Mouse (Mus musculus): Measurements from ENCODE around the gene Gm5148. TPM values are rescaled to one million over a fixed set of nuclear protein-coding genes. Genes with fewer than 3 reads are reported as not detected.
A peak's percentile ranks its signal among the peaks of the same experiment; 100 is the strongest.

Gm5148 gene
- 0.26 TPM in 1 of 2 replicates, not detected in the other for total RNA-seq (2021)
- long read RNA-seq, experiment 1 = 0 reads
- long read RNA-seq, experiment 2 = 0 reads

DNA sequence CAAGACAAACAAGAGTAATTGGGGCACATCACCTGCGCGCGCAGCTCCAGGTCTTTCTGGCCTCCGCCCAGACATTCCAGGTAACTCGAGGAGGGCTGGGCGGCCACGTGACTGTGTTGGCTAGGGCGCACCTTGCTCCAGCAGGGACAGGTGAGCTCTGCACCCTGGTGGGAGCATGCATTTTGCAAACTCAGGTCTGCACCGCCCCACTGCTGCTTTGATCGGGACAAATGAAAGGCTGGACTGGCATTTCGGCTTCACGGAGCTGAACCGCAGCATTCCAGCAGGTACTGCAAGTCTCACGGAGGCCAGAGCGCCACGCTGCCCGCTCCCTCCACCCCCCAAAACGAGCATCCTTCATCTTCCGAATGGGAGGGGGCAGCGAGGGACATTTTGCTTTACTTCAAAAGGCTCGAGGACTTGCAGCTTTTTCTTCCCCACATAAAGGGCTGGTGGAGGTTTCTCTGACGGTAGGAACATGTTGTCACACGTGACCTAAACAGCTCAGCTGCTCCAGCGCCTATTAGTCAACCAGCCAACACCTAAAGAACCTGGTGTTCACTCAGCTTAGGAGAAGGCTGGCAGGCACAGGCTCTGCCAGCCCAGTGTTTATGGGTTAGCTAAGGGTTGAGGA, at the start of gene Gm5148:
Gene Gm5148 (minus strand): TSS at position 320 of the 634 bp plus-strand sequence.
- DNase-seq = peak; percentile 21

DNA sequence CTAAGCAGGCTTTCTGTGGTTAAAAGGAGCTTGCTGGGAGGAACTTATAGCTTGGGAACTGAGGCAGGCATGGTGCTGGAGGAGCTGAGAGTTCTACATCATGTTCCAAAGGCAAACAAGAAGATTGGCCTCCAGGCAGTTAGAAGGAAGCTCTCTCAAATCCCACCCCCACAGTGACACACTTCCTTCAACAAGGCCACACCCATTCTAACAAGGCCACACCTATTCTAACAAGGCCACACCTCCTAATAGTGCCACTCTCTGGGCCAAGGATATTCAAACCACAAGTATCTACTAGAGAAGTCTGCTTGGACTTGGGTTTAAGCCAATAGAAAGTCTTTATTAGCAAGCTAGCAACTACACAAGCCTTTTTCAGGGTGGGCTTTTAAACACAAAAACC, 46.7 kb upstream of the Gm5148 start:
- DNase-seq = no peak

DNA sequence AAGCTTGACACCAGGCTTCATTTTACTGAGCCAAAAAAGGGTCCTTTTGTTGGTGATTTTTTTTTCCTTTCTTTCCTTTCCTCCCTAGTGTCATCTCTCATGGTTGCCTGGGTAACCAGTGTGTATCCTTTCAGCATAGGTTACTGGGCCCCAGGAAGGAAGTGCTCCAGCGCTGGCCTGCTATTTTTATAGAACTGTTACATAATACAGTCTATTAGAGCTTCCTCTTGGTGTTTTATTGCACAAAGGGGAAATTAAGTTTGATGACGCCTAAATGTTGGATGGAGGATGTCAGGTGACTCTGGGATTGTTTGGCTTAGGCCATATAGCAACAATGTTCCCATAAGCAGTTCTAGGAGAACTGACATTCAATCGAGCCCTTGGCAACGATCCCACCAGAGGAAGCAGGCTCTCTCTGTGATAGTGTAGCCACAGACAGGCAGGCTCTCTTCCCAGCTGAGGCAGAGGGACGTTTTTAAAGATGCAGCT, 45.0 kb upstream of the Gm5148 start:
- DNase-seq = peak; percentile 76

DNA sequence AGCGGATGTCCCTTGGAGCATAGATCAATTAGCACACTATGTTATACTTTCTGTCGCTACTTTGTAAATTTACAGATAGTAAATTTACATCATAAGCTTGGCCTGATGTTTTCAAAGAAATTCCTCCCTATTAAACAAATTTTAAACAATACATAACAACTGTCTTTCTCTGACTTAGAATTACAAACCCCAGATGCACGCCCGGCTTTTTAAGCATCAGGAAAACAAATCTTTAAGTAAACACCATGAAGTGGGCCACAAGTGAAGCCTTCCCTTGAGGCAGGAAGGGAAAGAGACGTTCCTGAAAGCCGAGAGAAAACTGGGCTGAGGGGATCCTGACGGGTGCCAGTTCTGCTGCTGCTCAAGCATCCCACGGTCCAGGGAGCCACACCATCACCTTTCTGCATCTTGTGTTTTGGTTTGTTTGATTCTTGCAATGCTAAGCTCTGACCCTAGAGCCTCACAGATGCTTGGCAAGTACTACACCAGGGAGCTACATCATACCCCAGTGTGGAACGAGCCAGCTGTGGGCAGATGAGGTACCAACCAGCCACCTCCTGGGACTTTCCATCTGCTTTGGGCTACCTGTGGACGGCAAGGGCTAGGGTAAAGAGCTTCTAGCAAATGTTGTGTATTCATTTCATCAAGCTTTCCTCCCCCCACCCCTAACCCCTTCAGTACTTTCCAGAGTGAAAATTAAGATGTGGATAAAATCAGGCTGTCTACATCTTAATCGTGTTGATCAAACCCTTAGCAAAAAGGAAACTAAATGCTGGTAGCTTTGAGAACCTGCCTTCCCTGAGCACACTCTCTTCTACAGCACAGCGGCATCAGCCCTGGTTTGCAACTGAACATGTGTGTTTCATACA, 43.1 kb upstream of the Gm5148 start:
- DNase-seq = no peak

DNA sequence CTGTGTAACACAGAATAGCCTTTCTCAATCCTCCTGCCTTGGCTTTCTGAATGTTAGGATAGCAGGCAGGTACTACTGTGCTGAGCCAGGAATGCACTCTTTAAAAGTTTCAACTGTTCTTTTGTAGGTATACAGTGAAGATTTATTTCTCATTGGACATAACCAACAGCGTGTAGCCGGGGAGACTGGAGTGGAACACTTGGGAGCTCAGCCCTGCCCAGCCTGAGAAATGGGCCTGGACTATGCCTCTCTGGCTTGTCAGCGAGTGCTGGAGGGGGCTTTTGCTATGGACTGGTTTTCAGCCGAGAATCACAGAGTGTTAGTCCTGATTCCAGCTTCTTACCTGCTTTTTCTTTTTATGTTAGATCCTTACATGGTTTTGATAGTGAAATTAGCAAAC, 42.3 kb upstream of the Gm5148 start:
- DNase-seq = no peak

DNA sequence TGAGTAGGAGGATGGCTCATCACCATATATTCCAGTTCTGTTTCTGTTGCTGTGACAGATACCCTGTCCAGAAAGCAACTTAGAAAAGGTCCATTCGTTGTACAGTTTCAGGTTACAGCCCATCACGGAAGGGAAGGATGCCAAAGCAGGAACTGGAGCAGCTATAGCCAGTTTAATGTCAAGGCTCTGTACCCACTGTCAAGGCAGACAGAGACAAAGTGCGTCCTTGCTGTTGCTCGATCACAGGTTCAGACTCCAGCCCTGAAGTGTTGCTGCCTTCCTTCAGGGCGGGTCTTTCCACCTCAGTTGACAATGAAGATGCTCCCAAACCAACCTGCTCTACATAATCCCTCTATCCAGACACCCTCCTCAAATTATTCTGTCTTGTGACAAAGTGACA, 41.7 kb upstream of the Gm5148 start:
- peak; percentile 63 for DNase-seq

DNA sequence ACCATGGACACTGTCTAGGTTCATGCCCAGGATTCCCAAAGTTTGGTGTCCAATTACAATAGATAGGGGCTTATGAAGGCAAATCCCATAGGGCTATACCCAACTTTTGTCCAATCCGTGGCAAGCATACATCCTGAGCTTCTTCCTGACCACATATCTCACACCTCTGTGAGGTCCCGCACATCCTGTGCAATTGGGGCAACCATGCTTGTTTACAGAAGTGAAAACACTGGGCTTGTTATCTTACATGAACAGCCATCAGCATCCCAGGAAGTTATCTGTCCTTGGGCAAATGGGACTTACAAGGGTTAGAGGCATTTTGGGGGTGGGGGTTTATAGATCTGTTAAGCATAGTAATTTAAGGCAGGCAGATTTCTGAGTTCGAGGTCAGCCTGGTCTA, 41.0 kb upstream of the Gm5148 start:
- DNase-seq = no peak

DNA sequence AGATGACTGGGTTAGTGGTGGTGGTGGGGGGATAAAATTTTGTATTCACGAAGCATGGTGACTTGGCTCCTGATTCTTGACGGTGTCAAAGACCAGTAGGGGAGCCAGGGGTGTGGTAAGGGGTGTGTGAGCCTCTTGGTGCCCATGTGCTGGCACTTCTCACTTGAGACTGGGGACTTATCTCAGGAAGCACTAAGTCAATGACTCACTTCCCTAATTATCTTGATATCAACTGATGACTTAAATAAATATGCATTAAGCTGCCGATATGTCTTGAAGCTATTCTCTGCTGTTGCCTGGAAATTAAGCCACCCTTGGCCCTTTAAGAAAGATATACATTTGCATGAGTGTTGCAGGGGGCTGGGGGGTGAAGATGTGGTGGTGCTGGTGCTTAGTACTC, 38.0 kb upstream of the Gm5148 start:
- no peak for DNase-seq

DNA sequence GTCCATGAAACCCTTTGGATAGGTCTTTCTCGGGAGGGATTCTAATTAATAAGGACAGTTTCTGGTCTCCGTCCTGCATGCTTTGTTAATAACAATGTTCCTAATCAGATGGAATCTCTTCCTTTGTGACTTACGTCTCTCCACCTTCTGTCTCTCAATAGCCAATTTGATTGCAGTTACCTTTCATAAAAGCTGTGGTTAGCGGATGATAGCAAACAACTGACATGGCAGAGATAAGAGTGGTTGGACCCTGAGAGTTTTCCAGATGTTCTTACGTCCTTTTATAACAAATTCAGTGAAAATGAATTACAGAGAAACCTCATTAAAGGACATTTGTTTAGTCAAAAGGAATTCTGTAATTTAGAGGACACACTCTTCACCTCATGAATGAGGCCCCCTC, 37.5 kb upstream of the Gm5148 start:
- no peak for DNase-seq

DNA sequence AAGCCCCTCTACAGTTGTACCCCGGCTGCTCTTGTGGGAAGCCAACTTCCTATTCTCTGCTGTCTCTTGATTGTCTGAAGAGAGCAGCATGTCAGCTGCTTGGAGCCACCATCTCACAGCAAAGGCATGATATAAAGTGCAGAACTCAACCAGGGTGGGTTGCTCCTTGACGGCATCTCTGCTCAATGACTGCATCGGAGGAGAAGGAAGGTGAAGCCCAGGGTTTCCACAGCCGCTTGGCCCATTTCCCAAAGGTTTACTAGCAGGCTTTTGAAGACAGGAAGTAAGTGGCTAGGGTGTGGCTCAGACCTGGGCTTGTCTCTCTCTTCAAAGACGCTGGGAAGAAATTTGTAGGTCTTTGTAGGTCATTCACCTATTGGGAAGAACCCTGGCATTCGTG, 36.6 kb upstream of the Gm5148 start:
- DNase-seq = peak; percentile 36

DNA sequence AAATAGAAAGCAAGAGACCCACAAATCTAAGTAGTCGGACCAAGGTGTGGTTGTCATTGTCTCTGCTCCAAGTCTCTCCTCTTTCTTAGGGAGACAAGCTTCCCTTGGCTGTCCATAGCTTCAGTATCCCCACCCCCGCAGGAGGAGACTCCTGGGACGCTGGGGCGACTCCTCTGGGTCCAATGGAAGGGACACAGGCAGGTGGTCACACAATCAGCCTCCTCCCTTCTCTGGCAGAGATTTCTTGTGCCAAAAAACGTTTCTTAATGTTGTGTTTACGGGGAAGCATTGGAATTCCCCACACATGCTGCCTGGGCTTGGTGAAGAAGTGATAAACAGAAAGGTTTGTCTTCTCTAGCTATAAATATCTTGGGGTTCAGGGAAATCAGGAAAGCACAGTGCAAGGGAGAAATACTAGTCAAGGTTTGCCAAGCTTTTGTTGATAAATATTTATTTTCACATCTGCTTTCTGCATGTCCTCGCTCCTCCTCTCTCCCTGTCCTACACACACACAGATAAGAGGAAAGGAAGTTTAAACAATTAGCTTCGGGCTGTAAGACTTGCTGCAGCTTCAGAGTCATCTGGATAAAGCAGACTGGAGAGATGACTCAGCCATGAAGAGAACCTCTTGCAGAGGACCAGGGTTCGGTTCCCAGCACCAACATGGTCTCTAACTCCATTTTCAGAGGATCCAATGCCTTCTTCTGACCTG, 34.5 kb upstream of the Gm5148 start:
- peak; percentile 38 for DNase-seq

DNA sequence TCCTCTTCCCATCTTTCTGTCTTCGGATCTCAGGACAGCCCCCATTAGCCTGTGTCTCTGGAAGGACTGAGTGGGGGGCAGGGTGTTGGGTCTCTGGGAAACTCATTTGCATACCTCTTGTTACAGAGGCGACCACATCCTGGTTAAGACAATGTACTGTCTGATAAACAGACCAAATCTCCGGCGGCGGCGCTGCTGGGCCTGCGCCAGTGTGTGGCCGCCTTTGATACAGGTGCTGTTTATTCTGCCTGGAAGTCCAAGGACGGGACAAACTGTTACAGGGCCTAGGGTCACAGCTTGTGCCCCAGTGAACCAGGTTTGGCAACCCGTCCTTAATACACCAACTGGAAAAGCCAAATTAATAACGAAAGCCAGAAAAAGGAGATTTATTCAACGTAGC, 33.8 kb upstream of the Gm5148 start:
- DNase-seq = peak; percentile 65

DNA sequence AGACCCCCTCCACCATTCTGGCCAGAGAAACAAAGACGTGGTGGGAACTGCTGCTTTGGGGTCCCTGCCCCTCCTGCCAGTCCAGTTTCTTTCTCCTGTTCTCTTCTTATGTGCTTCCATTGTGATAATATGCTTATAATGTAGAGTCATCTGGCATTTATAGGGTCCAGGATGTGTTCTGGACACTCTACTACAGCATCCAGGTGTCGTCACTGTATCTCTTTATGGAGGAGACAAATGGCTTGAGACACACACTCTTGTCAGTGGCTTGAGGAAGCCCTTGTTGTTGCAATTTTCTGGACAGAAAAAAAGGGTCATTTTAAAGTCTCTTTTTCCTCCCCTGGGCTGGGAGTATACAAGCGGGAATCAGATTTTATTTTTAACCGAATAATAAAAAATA, 33.3 kb upstream of the Gm5148 start:
- no peak for DNase-seq

DNA sequence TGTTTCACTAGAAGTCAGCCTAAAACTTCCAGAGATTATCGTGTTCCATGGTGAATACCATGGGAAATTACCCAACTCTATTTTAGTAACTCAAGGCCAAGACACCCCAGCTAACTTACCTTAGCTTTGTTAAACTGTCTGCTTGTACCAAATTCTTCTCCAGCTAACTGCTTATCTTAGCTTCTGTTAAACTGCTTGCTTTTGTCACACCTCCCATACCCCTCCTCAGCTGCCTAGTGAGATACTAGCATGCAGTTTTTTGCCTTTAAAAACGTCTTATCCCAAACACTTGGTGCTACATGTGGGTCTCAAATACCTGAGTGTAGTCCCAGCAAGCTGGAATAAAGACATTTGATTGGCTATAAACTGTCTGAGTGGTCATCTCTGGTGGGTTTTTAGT, 31.7 kb upstream of the Gm5148 start:
- DNase-seq = no peak

DNA sequence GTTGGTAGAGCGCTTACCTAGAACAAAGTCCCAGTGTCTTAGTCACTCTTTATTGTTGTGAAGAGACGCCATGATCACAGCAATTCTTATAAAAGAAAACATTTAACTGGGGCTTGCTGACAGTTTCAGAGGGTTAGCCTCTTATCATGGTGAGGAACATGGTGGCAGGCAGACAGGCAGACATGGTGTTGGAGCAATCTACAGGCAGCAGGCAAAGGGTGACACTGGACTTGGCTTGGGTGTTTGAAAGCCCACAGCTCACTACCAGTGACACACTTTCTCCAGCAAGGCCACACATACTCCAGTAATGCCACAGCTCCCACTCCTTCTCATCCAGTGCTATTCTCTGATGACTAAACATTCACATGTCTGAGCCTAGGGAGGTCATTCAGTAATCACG, 30.3 kb upstream of the Gm5148 start:
- DNase-seq = peak; percentile 37

DNA sequence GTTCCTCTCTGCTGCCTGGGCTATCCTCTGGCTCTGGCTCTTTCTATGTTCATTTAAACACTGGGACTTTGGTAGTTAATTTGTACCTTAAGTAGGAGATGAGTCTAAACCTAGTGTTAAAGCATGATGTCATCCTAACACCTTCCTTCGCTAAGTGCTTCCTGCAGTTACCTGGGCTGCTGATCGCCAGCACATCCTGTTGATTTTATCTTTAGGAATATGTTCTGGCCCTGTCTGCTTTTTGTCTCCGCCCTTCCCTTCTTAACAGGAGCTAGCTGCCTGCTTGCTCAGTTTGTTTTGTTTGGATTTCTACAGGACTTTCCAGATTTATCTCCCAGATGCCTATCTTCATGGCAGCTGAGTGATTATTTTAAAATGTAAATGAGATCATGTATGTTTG, 28.9 kb upstream of the Gm5148 start:
- no peak for DNase-seq

DNA sequence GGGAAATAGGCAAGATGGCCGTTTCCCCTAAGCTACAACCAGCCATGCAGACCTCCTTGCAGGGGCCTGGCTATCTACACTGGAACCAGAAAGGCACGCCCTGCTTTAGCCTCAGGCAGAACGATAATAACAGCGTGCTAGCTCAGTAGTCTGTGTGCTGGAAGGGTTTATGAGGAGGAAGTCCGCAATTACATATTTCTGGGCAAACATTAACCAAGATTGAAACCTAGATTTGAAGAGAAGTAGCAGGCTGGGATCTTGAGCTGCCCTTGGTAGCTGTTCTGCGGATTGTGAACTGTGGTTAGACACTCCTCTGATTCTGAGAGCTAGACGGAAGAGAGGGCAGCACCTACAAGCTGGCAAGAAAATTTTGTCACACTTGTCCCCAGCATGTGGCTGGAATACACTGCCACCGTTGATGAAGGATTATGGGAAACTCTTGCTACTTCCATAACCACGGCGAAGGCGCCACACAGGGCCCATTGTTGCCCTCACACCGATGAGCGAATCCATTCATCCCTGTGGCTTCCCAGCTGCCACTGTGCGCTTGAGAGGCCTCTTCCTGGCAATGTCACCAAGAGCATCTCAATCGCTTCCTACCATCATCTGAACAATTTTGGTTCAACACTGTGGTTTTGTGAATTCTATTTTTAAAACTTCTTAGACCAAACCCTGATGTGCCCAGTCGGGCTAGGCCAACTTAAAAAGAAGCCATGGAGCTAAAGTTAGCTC, 23.9 kb upstream of the Gm5148 start:
- DNase-seq = no peak

DNA sequence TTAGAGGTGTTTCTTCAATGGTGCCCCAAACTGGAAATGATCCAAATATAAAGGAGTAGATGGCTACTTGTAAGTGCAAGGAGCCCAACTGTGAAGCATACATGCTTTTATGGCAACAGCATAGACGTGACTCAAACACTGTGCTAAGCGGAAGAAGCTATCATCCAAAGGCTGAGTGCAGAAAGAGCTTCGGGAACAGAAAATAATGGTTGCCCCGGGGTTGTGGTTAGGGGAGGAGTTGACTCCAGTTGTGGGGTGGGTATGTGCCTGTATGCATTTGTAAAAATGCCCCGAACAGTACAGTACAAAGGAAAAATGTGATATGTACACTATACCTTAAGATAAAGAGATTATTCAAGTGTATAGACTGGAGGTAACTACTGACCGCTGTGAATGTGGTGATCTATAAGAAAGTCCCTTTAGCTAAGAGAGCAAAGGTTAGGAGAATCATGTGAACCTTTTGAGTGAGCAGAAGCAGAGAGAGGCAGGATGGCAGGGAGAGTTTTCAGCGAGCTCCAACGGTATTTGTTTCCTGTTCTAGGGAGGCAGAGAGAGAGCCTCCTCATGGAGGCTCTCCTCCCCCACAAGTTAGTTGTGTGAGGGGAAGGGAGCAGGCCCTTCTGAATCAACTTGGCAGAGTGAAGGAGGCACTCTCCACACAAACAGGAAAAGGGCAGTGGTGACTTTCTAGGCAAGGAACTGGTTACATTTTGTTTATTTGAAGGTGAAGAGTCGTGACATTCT, 23.1 kb upstream of the Gm5148 start:
- no peak for DNase-seq

DNA sequence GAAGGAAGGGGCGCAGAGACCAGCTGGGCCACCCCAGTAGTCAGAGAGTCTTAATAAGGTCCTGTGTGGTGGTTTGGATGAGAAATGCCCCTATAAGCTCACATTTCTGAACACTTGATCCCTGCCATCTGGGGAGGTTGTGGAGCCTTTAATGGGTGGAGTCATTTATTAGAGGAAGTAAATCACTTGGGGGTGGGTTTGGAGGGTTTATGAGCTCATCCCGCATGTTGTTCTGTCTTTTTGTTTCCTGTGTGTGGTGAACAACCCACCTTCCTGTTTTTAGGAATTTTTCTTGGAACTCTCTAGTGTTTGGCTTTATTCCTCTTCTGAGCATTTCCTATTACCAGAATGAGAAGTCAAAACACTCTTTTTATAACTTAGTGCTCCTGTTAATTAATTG, 19.8 kb upstream of the Gm5148 start:
- DNase-seq = no peak

DNA sequence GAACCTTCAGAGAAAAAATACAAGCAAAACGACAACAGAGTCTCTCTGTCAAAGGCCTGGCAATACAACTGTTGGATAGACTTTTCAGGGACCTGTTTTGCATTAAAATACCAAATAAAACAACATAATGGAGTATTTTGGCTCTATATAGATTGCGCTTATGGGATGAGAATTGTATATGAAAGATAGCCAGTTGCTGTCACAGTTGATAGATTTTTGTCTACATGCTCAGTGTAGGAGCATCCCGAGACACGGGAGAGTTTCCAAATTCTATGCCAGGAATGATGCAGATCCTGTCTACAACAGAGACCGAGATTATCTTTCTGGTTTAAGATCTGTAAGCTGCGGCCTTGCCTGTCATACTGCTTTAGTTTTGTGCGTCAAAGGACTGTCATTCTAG, 15.7 kb upstream of the Gm5148 start:
- DNase-seq = no peak

DNA sequence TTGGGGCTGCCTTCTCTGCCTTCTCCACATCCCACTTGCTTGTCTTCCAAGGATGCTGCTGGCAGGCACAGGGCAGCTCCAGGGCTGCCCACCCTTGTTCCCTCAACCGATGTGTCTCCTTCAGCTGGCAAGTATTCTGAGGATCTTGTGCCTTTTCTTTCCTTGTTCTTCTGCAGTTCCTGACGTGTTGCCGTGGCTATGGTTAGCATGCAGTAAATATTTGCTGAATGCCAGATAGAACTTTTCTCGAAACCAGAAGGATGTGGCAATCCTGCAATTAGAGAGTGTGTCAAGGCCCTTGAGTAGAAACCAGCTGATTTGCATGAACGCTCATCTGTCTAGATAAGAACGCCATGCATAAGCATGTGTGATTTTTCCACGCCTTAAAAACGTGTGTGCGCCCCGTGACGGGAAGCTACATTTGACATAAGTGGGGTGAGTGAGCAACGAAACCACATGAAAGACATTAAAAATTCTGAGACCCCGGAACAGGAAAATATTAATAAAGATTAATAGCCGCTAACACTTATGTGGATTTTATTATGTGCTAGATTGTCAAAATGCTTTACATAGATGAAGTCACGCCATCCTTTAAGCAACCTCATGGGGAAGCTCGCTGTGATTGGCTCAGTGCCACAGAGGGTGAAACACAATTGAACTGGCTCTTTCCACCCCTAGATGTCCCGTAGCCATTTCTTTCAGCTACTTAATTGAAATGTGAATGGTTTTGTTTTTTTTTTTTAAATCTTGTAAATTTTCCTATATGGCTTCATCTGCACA, 14.1 kb upstream of the Gm5148 start:
- DNase-seq = no peak
